Mouse (Mus musculus) inflammation-experienced regulatory T-cells, adult 6 months (primary cell): Measurements from ENCODE around the gene Muc20. TPM values are rescaled to one million over a fixed set of nuclear protein-coding genes. Genes with fewer than 3 reads are reported as not detected.

Source experiments
- polyA plus RNA-seq, 3 experiments: library from polyadenylated mRNA; unstranded; fragments of 100-300 nt; shearing (Covaris generic); gene quantifications; one replicate each; pipeline ENCODE4 v1.2.1; 2017

Gene Muc20
- polyA plus RNA-seq, 3 experiments from 2014 or later: 2.3 TPM; not detected in 2

Other genes starting within 250 kb of the Muc20 start
- 10 to 100 TPM; 15.9 to 22.7 (median 17.9) TPM for gene Tfrc, start 188.5 kb downstream of the Muc20 start, polyA plus RNA-seq
- gene Tnk2, start 153.6 kb downstream of the Muc20 start, polyA plus RNA-seq: 10 to 100 TPM in 1 of 3 experiments, 1 to 10 TPM in 2; 7.2 to 10.1 (median 8.6) TPM
- gene Muc4, start 61.5 kb downstream of the Muc20 start, polyA plus RNA-seq: under 1 TPM in 1 of 3 experiments, not detected in 2; 0.05 TPM
- gene Smbd1, start 13.0 kb upstream of the Muc20 start, polyA plus RNA-seq: not detected
- 10 to 100 TPM; 54.2 to 93.0 (median 62.4) TPM for gene Fyttd1, start 80.1 kb upstream of the Muc20 start, polyA plus RNA-seq
- 10 to 100 TPM in 2 of 3 experiments, 1 to 10 TPM in 1; 9.3 to 15.1 (median 13.8) TPM for gene Rubcn, start 80.3 kb upstream of the Muc20 start, polyA plus RNA-seq
- 10 to 100 TPM; 19.6 to 23.6 (median 21.9) TPM for gene Lrch3, start 116.7 kb upstream of the Muc20 start, polyA plus RNA-seq